Mouse (Mus musculus) neutrophil, adult 83 days (primary cell): ENCODE data around the gene Them4. TPM values are rescaled to one million over a fixed set of nuclear protein-coding genes. Genes with fewer than 3 reads are reported as not detected.

ENCODE experiments used
- total RNA-seq, 2 experiments: library from RNA; stranded (reverse); gene quantifications; one replicate each; pipeline ENCODE4 v1.2.4; 2023

The Them4 gene
- 1 to 10 TPM in 1 of 2 experiments, under 1 TPM in 1; 0.90 to 1.2 TPM for total RNA-seq

DNA sequence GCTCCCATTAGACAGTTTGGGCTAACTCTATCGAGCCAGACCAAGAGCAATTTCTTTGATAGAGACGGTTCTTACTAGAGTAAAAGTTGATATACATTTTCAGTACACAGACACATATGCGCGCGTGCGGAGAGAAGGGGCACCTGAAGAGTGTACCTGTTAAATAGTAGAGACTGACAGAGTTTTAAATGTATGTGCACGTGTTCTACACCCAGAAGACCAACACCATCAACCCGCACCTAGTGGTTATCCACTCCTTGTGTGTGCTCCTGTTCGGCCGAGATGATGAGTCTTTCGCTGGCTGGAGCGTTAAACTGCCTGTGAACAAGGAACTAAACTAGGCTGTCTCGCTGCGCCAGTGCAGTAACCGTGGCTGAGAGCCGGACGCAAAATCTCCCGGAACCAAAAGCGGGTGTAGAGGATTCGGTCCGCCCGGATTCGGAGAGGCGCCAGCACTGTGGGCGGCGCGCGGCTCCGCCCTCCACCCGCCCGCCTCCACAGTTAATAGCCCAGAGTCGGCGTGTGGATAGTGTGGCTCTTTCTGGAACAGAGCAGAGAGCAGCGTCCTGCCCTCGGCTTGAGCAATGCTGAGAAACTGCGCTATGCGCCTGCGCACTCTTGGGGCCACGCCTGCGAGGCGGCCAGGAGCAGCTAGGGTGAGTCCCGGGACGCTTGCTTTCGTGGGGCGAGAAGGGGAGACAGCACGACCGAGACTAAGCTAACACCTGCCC lies at the start of gene Them4:
Gene Them4, plus strand, starts transcription at position 457 of the 731 bp plus-strand sequence.

DNA sequence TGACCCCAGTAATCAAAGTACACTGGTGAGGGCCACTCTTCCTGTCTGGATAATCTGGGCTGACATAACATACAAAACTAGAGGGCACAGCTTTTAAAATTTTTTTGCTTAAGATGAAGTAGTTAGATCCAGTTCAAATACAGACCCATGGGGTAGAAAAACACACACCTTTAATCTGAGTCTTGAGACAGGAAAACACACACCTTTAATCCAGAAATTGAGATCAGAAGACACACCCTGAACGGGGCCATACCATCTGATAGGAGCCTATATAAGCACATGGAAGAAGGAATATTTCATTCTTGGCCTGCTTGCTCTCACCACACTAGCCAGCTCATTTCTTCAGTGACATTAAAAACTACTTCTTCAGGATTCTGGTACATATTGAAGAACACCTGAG lies 46.2 kb upstream of the Them4 start, which contains the start of gene Gm4778:
Gene Gm4778, plus strand, starts transcription at position 301 of the 400 bp plus-strand sequence.

DNA sequence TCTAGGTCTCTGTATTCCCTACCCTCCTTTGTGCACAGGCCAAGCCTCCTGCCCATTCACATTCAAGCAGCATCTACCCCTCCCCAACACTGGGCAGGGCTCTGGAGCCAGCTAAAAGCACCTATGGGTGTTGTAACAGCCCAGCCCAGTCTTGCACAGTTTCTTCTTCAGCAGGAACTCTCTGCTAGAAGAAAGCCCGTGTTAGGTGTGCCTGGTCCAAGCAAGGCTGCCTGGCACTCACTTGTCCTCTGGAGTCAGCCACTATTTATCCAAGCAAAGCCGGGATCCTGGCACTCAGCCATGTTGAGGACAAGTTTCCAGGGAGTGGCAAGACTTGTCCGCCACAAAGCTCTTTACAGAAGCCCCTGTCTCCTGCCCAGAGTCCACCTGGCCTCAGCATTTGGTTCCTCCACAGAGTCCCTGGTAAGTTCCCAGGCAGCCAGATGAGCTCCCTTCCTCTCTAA lies 32.1 kb downstream of the Them4 start, which contains the start of gene Them5:
Gene Them5, plus strand, starts transcription at position 141 of the 464 bp plus-strand sequence.

DNA sequence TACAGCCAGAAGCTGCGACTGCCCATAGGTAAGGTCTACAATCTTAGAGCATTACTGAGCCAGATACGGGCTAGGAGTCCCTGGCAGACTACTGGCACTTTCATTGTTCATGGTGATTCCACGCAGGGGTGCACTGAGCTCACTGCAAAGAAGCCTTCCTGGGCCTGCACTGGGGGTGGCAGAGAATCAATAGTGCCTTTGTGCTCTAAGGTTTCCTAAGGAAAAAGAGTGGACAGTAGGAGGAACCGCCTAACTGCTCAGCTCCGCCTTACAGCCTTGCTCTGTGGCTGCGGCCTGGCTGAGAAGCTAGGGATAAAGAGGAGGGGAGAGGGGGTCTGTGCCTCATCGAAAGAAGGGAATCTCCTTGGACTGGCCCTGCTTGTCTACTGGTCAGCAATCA lies 52.2 kb downstream of the Them4 start, which contains the start of gene C2cd4d:
Gene C2cd4d, plus strand, starts transcription at position 301 of the 400 bp plus-strand sequence.

DNA sequence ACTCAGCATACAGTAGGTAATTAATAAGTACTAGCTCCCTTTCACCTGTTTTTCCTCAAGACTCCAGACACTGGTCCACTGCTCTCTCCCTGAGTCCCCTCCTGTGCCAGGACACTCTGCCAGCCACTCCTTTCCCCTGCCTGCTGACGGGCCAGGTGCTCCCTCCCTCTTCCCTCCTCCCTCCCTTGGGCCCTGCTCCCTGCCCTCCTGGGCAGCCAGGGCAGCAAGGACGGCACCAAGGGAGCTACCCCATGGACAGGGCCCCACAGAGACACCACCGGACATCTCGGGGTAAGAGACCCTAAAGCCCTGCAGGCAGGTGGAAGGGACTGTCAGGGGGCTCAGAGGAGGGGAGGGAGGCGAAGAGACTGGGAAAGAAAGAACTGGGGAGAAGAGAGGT lies 62.8 kb downstream of the Them4 start, which contains the start of gene Rorc:
Gene Rorc, plus strand, starts transcription at position 154 of the 400 bp plus-strand sequence.

Other genes starting within 250 kb of the Them4 start
- gene Gm10697, start 237.4 kb upstream of the Them4 start, total RNA-seq: not detected
- gene Gm10696, start 131.9 kb upstream of the Them4 start, total RNA-seq: not detected
- not detected for gene Gm5286, start 113.4 kb upstream of the Them4 start, total RNA-seq
- gene Gm4778, start 46.1 kb upstream of the Them4 start, total RNA-seq: not detected
- gene Them5, start 32.0 kb downstream of the Them4 start, total RNA-seq: not detected
- gene C2cd4d, start 52.3 kb downstream of the Them4 start, total RNA-seq: not detected
- gene Rorc, start 62.7 kb downstream of the Them4 start, total RNA-seq: not detected
- not detected for gene Lingo4, start 88.4 kb downstream of the Them4 start, total RNA-seq
- 1 to 10 TPM in 1 of 2 experiments, under 1 TPM in 1; 0.88 to 1.4 TPM for gene Tdrkh, start 103.2 kb downstream of the Them4 start, total RNA-seq
- 10 to 100 TPM; 16.7 to 20.0 TPM for gene Mrpl9, start 133.2 kb downstream of the Them4 start, total RNA-seq
- gene Oaz3, start 133.8 kb downstream of the Them4 start, total RNA-seq: not detected
- gene Celf3, start 168.2 kb downstream of the Them4 start, total RNA-seq: not detected
- gene Riiad1, start 170.3 kb downstream of the Them4 start, total RNA-seq: 1 to 10 TPM in 1 of 2 experiments, not detected in 1; 2.6 TPM